Mouse (Mus musculus) MEL (cell line): Measurements from ENCODE around the gene Srebf1. TPM values are rescaled to one million over a fixed set of nuclear protein-coding genes. Genes with fewer than 3 reads are reported as not detected.

Experiments
- DNase-seq: peaks from one replicate; pipeline ENCODE4 v3.0.0; 2011; ENCODE audit warnings: low read depth, low spot score
- H3K27ac ChIP-seq: 2 replicates; pipeline ENCODE4 v1.5.1; 2012; ENCODE audit warnings: low read depth, mild to moderate bottlenecking, control low read depth, low read length, moderate library complexity; ENCODE audit not compliant: control insufficient read depth
- H3K27me3 ChIP-seq, 2 experiments: fragments of 150-350 bp in 1 of 2; sonication (generic) in 1 of 2; 2 replicates each; pipeline ENCODE4 v1.6.1; 2012; ENCODE audit warnings: low read length in 2 of 2, mild to moderate bottlenecking in 2 of 2, improper control_type of control experiment in 1 of 2, moderate library complexity in 1 of 2; ENCODE audit not compliant: insufficient read depth in 2 of 2, control insufficient read depth in 1 of 2
- H3K36me3 ChIP-seq, 2 experiments: 2 replicates each; pipeline ENCODE4 v1.6.1; 2012 to 2014; ENCODE audit warnings: low read length in 2 of 2, improper control_type of control experiment in 1 of 2, inconsistent platforms in 1 of 2, mild to moderate bottlenecking in 1 of 2; ENCODE audit not compliant: insufficient read depth in 2 of 2, control insufficient read depth in 1 of 2
- H3K4me1 ChIP-seq, 2 experiments: fragments of 150-350 bp in 1 of 2; sonication (generic) in 1 of 2; 2 replicates each; pipeline ENCODE4 v1.6.1; 2012; ENCODE audit warnings: low read length in 2 of 2, improper control_type of control experiment in 1 of 2, mild to moderate bottlenecking in 1 of 2; ENCODE audit not compliant: insufficient read depth in 2 of 2, control insufficient read depth in 1 of 2
- H3K4me3 ChIP-seq, 2 experiments: fragments of 150-350 bp in 1 of 2; sonication (generic) in 1 of 2; 2 replicates each; pipeline ENCODE4 v1.5.1; 2012; ENCODE audit warnings: low read depth in 2 of 2, low read length in 2 of 2, mild to moderate bottlenecking in 2 of 2, moderate library complexity in 2 of 2, control low read depth in 1 of 2, improper control_type of control experiment in 1 of 2; ENCODE audit not compliant: control insufficient read depth in 1 of 2, insufficient read depth in 1 of 2
- H3K79me2 ChIP-seq: 2 replicates; pipeline ENCODE4 v1.6.1; 2012; ENCODE audit warnings: mild to moderate bottlenecking, low read length, moderate library complexity; ENCODE audit not compliant: control insufficient read depth, poor library complexity, insufficient read depth
- H3K9ac ChIP-seq: 2 replicates; pipeline ENCODE4 v1.6.1; 2012; ENCODE audit warnings: low read depth, mild to moderate bottlenecking, control low read depth, low read length, moderate library complexity; ENCODE audit not compliant: control insufficient read depth, poor library complexity, severe bottlenecking
- H3K9me3 ChIP-seq: fragments of 150-350 bp; sonication (generic); replicated peaks from 2 replicates; pipeline ENCODE4 v1.6.1; 2012; ENCODE audit warnings: mild to moderate bottlenecking, low read length, improper control_type of control experiment, moderate library complexity; ENCODE audit not compliant: insufficient read depth
- BHLHE40 ChIP-seq: IDR thresholded peaks from 2 replicates; pipeline ENCODE4 v1.6.1; 2012; ENCODE audit warnings: low read depth, mild to moderate bottlenecking, inconsistent platforms, low read length, improper control_type of control experiment, borderline replicate concordance
- CHD1 ChIP-seq: IDR thresholded peaks from 2 replicates; pipeline ENCODE4 v1.6.1; 2012; ENCODE audit warnings: low read depth, mild to moderate bottlenecking, inconsistent platforms, low read length, improper control_type of control experiment
- CHD2 ChIP-seq: IDR thresholded peaks from 2 replicates; pipeline ENCODE4 v1.6.1; 2011; ENCODE audit warnings: low read length, improper control_type of control experiment
- CTCF ChIP-seq, 3 experiments: IDR thresholded peaks in 2 of 3; conservative IDR thresholded peaks in 1 of 3; 2 replicates each; pipeline ENCODE4 v1.5.1; 2011 to 2012; ENCODE audit warnings: low read length in 3 of 3, low read depth in 2 of 3, mild to moderate bottlenecking in 2 of 3, improper control_type of control experiment in 1 of 3, inconsistent platforms in 1 of 3, mixed read lengths in 1 of 3, moderate library complexity in 1 of 3; ENCODE audit not compliant: control insufficient read depth in 1 of 3, insufficient read depth in 1 of 3, poor library complexity in 1 of 3, severe bottlenecking in 1 of 3
- E2F4 ChIP-seq: IDR thresholded peaks from 2 replicates; pipeline ENCODE4 v1.6.1; 2011; ENCODE audit warnings: low read depth, low read length, improper control_type of control experiment, borderline replicate concordance
- ELF1 ChIP-seq: IDR thresholded peaks from 2 replicates; pipeline ENCODE4 v1.6.1; 2014; ENCODE audit warnings: low read depth, mild to moderate bottlenecking, inconsistent platforms, low read length, improper control_type of control experiment, moderate library complexity
- EP300 ChIP-seq, 2 experiments: IDR thresholded peaks; 2 replicates each; pipeline ENCODE4 v1.6.1; 2011; ENCODE audit warnings: improper control_type of control experiment in 2 of 2, low read length in 2 of 2, low read depth in 1 of 2, mild to moderate bottlenecking in 1 of 2
- ETS1 ChIP-seq: IDR thresholded peaks from 2 replicates; pipeline ENCODE4 v1.6.1; 2012; ENCODE audit warnings: low read depth, mild to moderate bottlenecking, inconsistent platforms, low read length, improper control_type of control experiment, moderate library complexity
- GABPA ChIP-seq: IDR thresholded peaks from 2 replicates; pipeline ENCODE4 v1.6.1; 2012; ENCODE audit warnings: low read depth, mild to moderate bottlenecking, inconsistent platforms, low read length, improper control_type of control experiment, moderate library complexity
- GATA1 ChIP-seq: IDR thresholded peaks from 2 replicates; pipeline ENCODE4 v1.6.1; 2011; ENCODE audit warnings: low read depth, low read length, improper control_type of control experiment
- KAT2A ChIP-seq: conservative IDR thresholded peaks from 2 replicates; pipeline ENCODE4 v1.6.1; 2012; ENCODE audit warnings: low read depth, low read length, improper control_type of control experiment, inconsistent platforms
- MAZ ChIP-seq: IDR thresholded peaks from 2 replicates; pipeline ENCODE4 v1.6.1; 2012; ENCODE audit warnings: low read depth, mild to moderate bottlenecking, inconsistent platforms, low read length, improper control_type of control experiment
- MEF2A ChIP-seq: IDR thresholded peaks from 2 replicates; pipeline ENCODE4 v1.6.1; 2014; ENCODE audit warnings: low read depth, mild to moderate bottlenecking, inconsistent platforms, low read length, improper control_type of control experiment; ENCODE audit not compliant: poor library complexity, insufficient replicate concordance, severe bottlenecking; ENCODE audit errors: extremely low read depth
- MXI1 ChIP-seq: IDR thresholded peaks from 2 replicates; pipeline ENCODE4 v1.6.1; 2011; ENCODE audit warnings: mild to moderate bottlenecking, low read depth, low read length, improper control_type of control experiment
- MYB ChIP-seq: IDR thresholded peaks from 2 replicates; pipeline ENCODE4 v1.6.1; 2011; ENCODE audit warnings: mild to moderate bottlenecking, low read depth, low read length, improper control_type of control experiment
- MYC ChIP-seq: IDR thresholded peaks from 2 replicates; pipeline ENCODE4 v1.6.1; 2011; ENCODE audit warnings: low read depth, mild to moderate bottlenecking, low read length, improper control_type of control experiment, moderate library complexity
- POLR2A ChIP-seq, 2 experiments: IDR thresholded peaks; 2 replicates each; pipeline ENCODE4 v1.6.1; 2011 to 2012; ENCODE audit warnings: low read length in 2 of 2, mild to moderate bottlenecking in 2 of 2, control low read depth in 1 of 2, improper control_type of control experiment in 1 of 2, low read depth in 1 of 2, moderate library complexity in 1 of 2; ENCODE audit not compliant: control insufficient read depth in 1 of 2, insufficient read depth in 1 of 2, poor library complexity in 1 of 2
- RCOR1 ChIP-seq: IDR thresholded peaks from 2 replicates; pipeline ENCODE4 v1.6.1; 2012; ENCODE audit warnings: low read depth, mild to moderate bottlenecking, inconsistent platforms, low read length, improper control_type of control experiment
- SMC3 ChIP-seq: IDR thresholded peaks from 2 replicates; pipeline ENCODE4 v1.6.1; 2011; ENCODE audit warnings: low read depth, low read length, improper control_type of control experiment
- TAL1 ChIP-seq: IDR thresholded peaks from 2 replicates; pipeline ENCODE4 v1.6.1; 2012; ENCODE audit warnings: mild to moderate bottlenecking, inconsistent platforms, low read length, moderate library complexity, mixed read lengths
- USF2 ChIP-seq, 2 experiments: IDR thresholded peaks; 2 replicates each; pipeline ENCODE4 v1.6.1; 2011 to 2012; ENCODE audit warnings: improper control_type of control experiment in 2 of 2, low read length in 2 of 2, borderline replicate concordance in 1 of 2, inconsistent platforms in 1 of 2, low read depth in 1 of 2, mild to moderate bottlenecking in 1 of 2; ENCODE audit not compliant: insufficient read depth in 1 of 2
- ZC3H11A ChIP-seq: IDR thresholded peaks from 2 replicates; pipeline ENCODE4 v1.6.1; 2012; ENCODE audit warnings: low read depth, mild to moderate bottlenecking, inconsistent platforms, low read length, improper control_type of control experiment
- ZNF384 ChIP-seq: IDR thresholded peaks from 2 replicates; pipeline ENCODE4 v1.6.1; 2012; ENCODE audit warnings: low read depth, mild to moderate bottlenecking, inconsistent platforms, low read length, improper control_type of control experiment
- polyA plus RNA-seq, 2 experiments: library from polyadenylated mRNA; stranded (reverse) in 1 of 2; unstranded in 1 of 2; fragments of >175 nt in 1 of 2; fragments of >200 nt in 1 of 2; gene quantifications; 2 replicates each; pipeline versions ENCODE4 v1.2.1 to v1.2.4; 2012; ENCODE audit warnings: low replicate concordance in 2 of 2, low read depth in 1 of 2; ENCODE audit not compliant: insufficient read length in 2 of 2, insufficient read depth in 1 of 2, missing spikeins in 1 of 2
- total RNA-seq: library from RNA; depleted of rRNA; stranded (reverse); fragments of 300-350 nt; gene quantifications from 2 replicates; pipeline ENCODE4 v1.2.3, GENCODE M21; 2012

Gene Srebf1
- total and polyA plus RNA-seq, 3 experiments: 241 to 288 TPM; not detected in 1

GRCm38 (mm10) chr11:60175371-60176181, 46.8 kb downstream of the Srebf1 start:
- DNase-seq: no peak
- Histone ChIP-seq H3K4me3 (no peak overlapping the region), H3K4me1 (no peaks in the 10 kb centered on the region; a peak in 1 of 4 replicates), H3K9me3 (no peaks in the 10 kb centered on the region), H3K9ac (no peak overlapping the region), H3K27me3 (no peaks in the 10 kb centered on the region), H3K36me3 (peaks cover 2 to 7% of the 10 kb centered on the region in 2 experiments; a peak in 1 of 4 replicates), H3K79me2 (no peaks in the 10 kb centered on the region), H3K27ac (no peak overlapping the region)
- TF ChIP-seq ZNF384: no peak
- no peak for TF ChIP-seq MYB
- TF ChIP-seq ETS1: no peak
- TF ChIP-seq CHD2: no peak

GRCm38 (mm10) chr11:60173606-60174184, 48.7 kb downstream of the Srebf1 start:
- peaks cover 2 to 8% of the 10 kb centered on the region in 2 experiments; a peak in 1 of 4 replicates for H3K36me3 ChIP-seq
- H3K9me3 ChIP-seq: no peaks in the 10 kb centered on the region
- H3K27me3 ChIP-seq: no peaks in the 10 kb centered on the region
- no peak overlapping the region for H3K27ac ChIP-seq
- H3K79me2 ChIP-seq: no peaks in the 10 kb centered on the region
- H3K4me1 ChIP-seq: no peaks in the 10 kb centered on the region; a peak in 1 of 4 replicates
- no peak for DNase-seq
- TF ChIP-seq MAZ: no peak
- TF ChIP-seq USF2 (IDR thresholded peaks at IDR 0.05; ENCODE audit: borderline replicate concordance in 1 of 2, insufficient read depth in 1 of 2, low read depth in 1 of 2, low read length in 2 of 2): no peak
- TF ChIP-seq KAT2A: no peak
- no peak for TF ChIP-seq GATA1
- TF ChIP-seq MYB: no peak
- no peak for TF ChIP-seq CHD1
- TF ChIP-seq EP300 (IDR thresholded peaks at IDR 0.05; ENCODE audit: low read depth in 1 of 2, low read length in 2 of 2): no peak
- TF ChIP-seq MXI1: no peak
- TF ChIP-seq POLR2A (IDR thresholded peaks at IDR 0.05; ENCODE audit: control insufficient read depth in 1 of 2, insufficient read depth in 1 of 2, low read depth in 1 of 2, low read length in 2 of 2, poor library complexity in 1 of 2): no peak
- H3K4me3 ChIP-seq: no peak overlapping the region
- no peak overlapping the region for H3K9ac ChIP-seq

GRCm38 (mm10) chr11:60172074-60172473, 50.3 kb downstream of the Srebf1 start:
- no peak for DNase-seq
- no peak overlapping the region for H3K27ac ChIP-seq
- peaks cover 0 to 8% of the 10 kb centered on the region in 2 experiments; a peak in 1 of 4 replicates for H3K36me3 ChIP-seq
- no peaks in the 10 kb centered on the region for H3K4me1 ChIP-seq
- H3K9ac ChIP-seq: no peak overlapping the region
- H3K79me2 ChIP-seq: no peaks in the 10 kb centered on the region
- TF ChIP-seq E2F4 (no peak), KAT2A (no peak), GABPA (no peak), USF2 (IDR thresholded peaks at IDR 0.05; ENCODE audit: borderline replicate concordance in 1 of 2, insufficient read depth in 1 of 2, low read depth in 1 of 2, low read length in 2 of 2) (no peak), CHD2 (no peak), CTCF (IDR thresholded peaks at IDR 0.05 in 2 of 3, conservative IDR thresholded peaks at IDR 0.05 in 1 of 3; ENCODE audit: control insufficient read depth in 1 of 3, insufficient read depth in 1 of 3, low read depth in 2 of 3, low read length in 3 of 3, poor library complexity in 1 of 3, severe bottlenecking in 1 of 3) (no peak), ZC3H11A (no peak), POLR2A (IDR thresholded peaks at IDR 0.05; ENCODE audit: control insufficient read depth in 1 of 2, insufficient read depth in 1 of 2, low read depth in 1 of 2, low read length in 2 of 2, poor library complexity in 1 of 2) (no peak), BHLHE40 (no peak), CHD1 (no peak), RCOR1 (no peak), MEF2A (no peak), MYC (no peak), MXI1 (no peak), SMC3 (no peak), ELF1 (no peak), TAL1 (no peak)
- no peaks in the 10 kb centered on the region for H3K9me3 ChIP-seq
- no peak overlapping the region for H3K4me3 ChIP-seq
- H3K27me3 ChIP-seq: no peaks in the 10 kb centered on the region
